Mouse (Mus musculus): Measurements from ENCODE around the gene Hist1h1b.

Gene Hist1h1b

DNA sequence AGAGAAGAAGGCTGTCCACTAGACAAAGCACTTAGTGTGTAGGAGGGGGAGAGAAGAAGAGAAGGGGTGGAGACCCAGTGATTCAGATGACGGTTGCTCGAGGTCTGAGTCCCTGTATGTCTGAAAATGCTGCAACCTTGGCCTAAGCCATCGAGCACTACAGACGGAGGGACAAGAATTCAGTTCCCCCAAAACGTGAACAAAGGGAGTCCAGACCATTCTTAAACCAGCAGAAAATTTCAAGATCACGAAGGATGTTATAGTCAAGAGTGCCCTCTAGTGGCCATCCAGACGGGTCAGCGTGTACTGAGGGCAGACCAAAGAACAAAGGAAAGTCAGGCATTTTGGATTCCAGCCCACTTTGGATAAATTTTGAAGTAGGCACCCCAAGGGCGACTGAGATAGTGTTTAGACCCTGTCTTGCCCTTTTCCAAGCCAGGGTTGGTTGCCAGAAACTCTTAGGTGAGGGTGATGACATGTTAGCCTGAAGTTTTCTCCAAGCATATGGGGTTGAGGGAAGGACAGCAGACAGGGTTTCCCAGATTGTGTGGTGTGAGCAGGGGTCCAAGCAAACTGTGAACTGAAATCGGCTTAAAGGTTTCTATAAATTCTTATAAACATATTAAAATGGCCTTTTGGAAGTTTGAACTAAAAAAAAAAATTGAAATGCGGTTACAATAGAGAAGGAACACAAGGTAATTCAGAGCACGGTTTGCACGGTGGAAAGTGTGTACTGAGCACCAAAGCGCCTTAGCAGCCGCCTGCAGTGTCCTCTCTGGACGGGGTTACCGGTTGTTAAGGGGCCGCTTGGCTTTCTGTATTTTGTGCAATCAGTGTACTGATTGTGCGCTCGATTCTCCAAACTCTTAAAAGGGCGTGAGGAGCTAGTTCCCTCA is 46.2 kb downstream of the Hist1h1b start:
- in situ Hi-C loops (cut with MboI; ENCODE audit: low sequenced_read_pairs): no loop called here

DNA sequence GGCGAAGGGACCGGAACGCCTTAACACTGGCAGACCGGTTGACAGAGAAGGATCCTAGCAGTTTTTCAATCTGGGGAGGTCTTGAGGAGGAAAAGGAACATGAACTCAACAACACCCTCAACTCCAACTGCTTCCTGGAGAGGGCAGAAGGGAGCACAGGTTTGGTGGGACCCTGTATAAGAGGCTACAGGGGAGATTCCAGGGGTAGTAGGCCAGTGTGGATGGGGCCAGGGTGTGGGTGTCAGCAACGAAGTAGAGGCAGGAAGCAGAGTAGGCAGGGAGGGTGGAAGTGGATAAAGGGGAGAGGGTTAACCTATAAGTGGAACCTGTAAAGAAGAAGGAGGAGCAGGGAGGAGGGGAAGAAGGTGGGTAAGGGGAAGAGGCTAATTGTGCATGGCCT is 47.0 kb downstream of the Hist1h1b start:
- in situ Hi-C loops (cut with MboI; ENCODE audit: low sequenced_read_pairs): no loop called here
